Mouse (Mus musculus) liver, adult 2 months (tissue): ENCODE results near the gene Inhbc. TPM values are rescaled to one million over a fixed set of nuclear protein-coding genes. Genes with fewer than 3 reads are reported as not detected.
A peak's percentile ranks its signal among the peaks of the same experiment; 100 is the strongest.

Experiments used
- DNase-seq: peaks from one replicate; pipeline ENCODE4 v3.0.0-alpha.2; 2011; ENCODE audit warnings: low read depth, low spot score; ENCODE audit errors: extremely low read depth
- H3K27ac ChIP-seq: fragments of 200-500 bp; replicated peaks from 2 replicates; pipeline ENCODE4 v1.5.1; 2012; ENCODE audit warnings: low read depth, mild to moderate bottlenecking, control low read depth, inconsistent platforms, low read length; ENCODE audit not compliant: insufficient read depth
- H3K27me3 ChIP-seq: fragments of 200-500 bp; 2 replicates; pipeline ENCODE4 v1.6.1; 2012; ENCODE audit warnings: mild to moderate bottlenecking, moderate library complexity, low read length, inconsistent platforms; ENCODE audit not compliant: control insufficient read depth, insufficient read depth
- H3K36me3 ChIP-seq: fragments of 200-500 bp; 2 replicates; pipeline ENCODE4 v1.6.1; 2012; ENCODE audit warnings: low read length, inconsistent platforms; ENCODE audit not compliant: control insufficient read depth, insufficient read depth
- H3K4me1 ChIP-seq: fragments of 200-500 bp; 2 replicates; pipeline ENCODE4 v1.6.1; 2011; ENCODE audit warnings: low read length; ENCODE audit not compliant: control insufficient read depth, insufficient read depth
- H3K4me3 ChIP-seq: fragments of 200-500 bp; 2 replicates; pipeline ENCODE4 v1.5.1; 2011; ENCODE audit warnings: low read depth, mild to moderate bottlenecking, control low read depth, low read length, moderate library complexity; ENCODE audit not compliant: insufficient read depth
- H3K79me2 ChIP-seq: fragments of 200-500 bp; 2 replicates; pipeline ENCODE4 v1.6.1; 2012; ENCODE audit warnings: inconsistent platforms, mild to moderate bottlenecking, low read length, moderate library complexity; ENCODE audit not compliant: control insufficient read depth, insufficient read depth
- H3K9ac ChIP-seq: fragments of 200-500 bp; 2 replicates; pipeline ENCODE4 v1.6.1; 2012; ENCODE audit warnings: low read depth, mild to moderate bottlenecking, control low read depth, inconsistent platforms, low read length
- CTCF ChIP-seq: fragments of 200-500 bp; IDR thresholded peaks from 2 replicates; pipeline ENCODE4 v1.5.1; 2011; ENCODE audit warnings: low read depth, low read length, control low read depth
- POLR2A ChIP-seq: fragments of 200-500 bp; IDR thresholded peaks from 2 replicates; pipeline ENCODE4 v1.6.1; 2011; ENCODE audit warnings: low read length, control low read depth; ENCODE audit not compliant: insufficient read depth; ENCODE audit errors: extremely low read depth
- WGBS: fragments of 180-500 bp; shearing (Covaris S2); methylation state at CpG from one replicate; pipeline ENCODE4 v1.1.7; 2018; 5-methylcytosine and 5-hydroxymethylcytosine counted together
- polyA plus RNA-seq: library from polyadenylated mRNA; depleted of rRNA; stranded (reverse); fragments of >200 nt; gene quantifications from 2 replicates; pipeline ENCODE4 v1.2.3, GENCODE M21; 2012
- total RNA-seq: library from RNA; depleted of rRNA; stranded (reverse); fragments of >200 nt; gene quantifications from 2 replicates; pipeline ENCODE4 v1.2.3, GENCODE M21; 2014

The Inhbc gene
- total and polyA plus RNA-seq, 2 experiments, result 8.2 to 58.0 TPM

GRCm38 (mm10) chr10:127341891-127342639, 28.2 kb downstream of the Inhbc start, which contains the start of gene Gli1:
Gli1 (minus strand) TSS chr10:127341974.
- Histone ChIP-seq H3K4me3 (peak within 1 kb of the TSS; percentile 16; the same call in 1 of the 2 replicates), H3K27ac (no peak within 1 kb of the TSS), H3K27me3 (peaks cover 9% of the 10 kb centered on the region), H3K79me2 (no peaks in the 10 kb centered on the region), H3K36me3 (no peaks in the 10 kb centered on the region), H3K9ac (no peak within 1 kb of the TSS), H3K4me1 (peaks cover 6% of the 10 kb centered on the region)
- TF ChIP-seq CTCF, result peak; percentile 94
- TF ChIP-seq POLR2A, result no peak
- peak; percentile 75 for DNase-seq
- WGBS, result 1% methylated on average over 29 of the region's 29 CpGs

- Histone ChIP-seq H3K27me3 (peaks cover 9% of the 10 kb centered on the region), H3K4me3 (peak overlapping the region; percentile 16; the same call in 1 of the 2 replicates), H3K36me3 (no peaks in the 10 kb centered on the region), H3K79me2 (no peaks in the 10 kb centered on the region), H3K27ac (no peak overlapping the region), H3K9ac (no peak overlapping the region), H3K4me1 (peaks cover 6% of the 10 kb centered on the region)
- 0% methylated on average over 9 of the region's 11 CpGs for WGBS
- TF ChIP-seq CTCF (no peak), POLR2A (no peak)
- no peak for DNase-seq
Measured at GRCm38 (mm10) chr10:127341360-127341690, 28.9 kb downstream of the Inhbc start.

- Histone ChIP-seq H3K27me3 (peaks cover 9% of the 10 kb centered on the region), H3K4me3 (no peak overlapping the region; the same call in 1 of the 2 replicates), H3K9ac (no peak overlapping the region), H3K4me1 (peaks cover 6% of the 10 kb centered on the region), H3K27ac (no peak overlapping the region), H3K36me3 (no peaks in the 10 kb centered on the region), H3K79me2 (no peaks in the 10 kb centered on the region)
- WGBS, result 6% methylated on average over 27 of the region's 27 CpGs
- no peak for TF ChIP-seq CTCF
- TF ChIP-seq POLR2A, result no peak
- DNase-seq, result no peak
Measured at GRCm38 (mm10) chr10:127340577-127341359, 29.5 kb downstream of the Inhbc start.

- WGBS, result 2% methylated on average over 42 of the region's 42 CpGs
- Histone ChIP-seq H3K4me1 (peaks cover 6% of the 10 kb centered on the region), H3K9ac (0 out of 2 replicates have a peak overlapping the region, but pooled peaks have one; percentile 14), H3K27me3 (peaks cover 9% of the 10 kb centered on the region), H3K36me3 (no peaks in the 10 kb centered on the region), H3K27ac (no peak overlapping the region), H3K4me3 (peak overlapping the region; percentile 52; the same call in 1 of the 2 replicates), H3K79me2 (no peaks in the 10 kb centered on the region)
- no peak for DNase-seq
- no peak for TF ChIP-seq CTCF
- TF ChIP-seq POLR2A, result no peak
Measured at GRCm38 (mm10) chr10:127339683-127340576, 30.3 kb downstream of the Inhbc start.

- H3K9ac ChIP-seq, result 0 out of 2 replicates have a peak overlapping the region, but pooled peaks have one; percentile 14
- WGBS, result under 1% methylated on average over 31 of the region's 31 CpGs
- no peak overlapping the region for H3K27ac ChIP-seq
- no peaks in the 10 kb centered on the region for H3K36me3 ChIP-seq
- peak; percentile 85 for TF ChIP-seq CTCF
- no peak for TF ChIP-seq POLR2A
- peak overlapping the region; percentile 52; the same call in 1 of the 2 replicates for H3K4me3 ChIP-seq
- H3K79me2 ChIP-seq, result no peaks in the 10 kb centered on the region
- H3K27me3 ChIP-seq, result peaks cover 9% of the 10 kb centered on the region
- DNase-seq, result peak; percentile 76
- peaks cover 6% of the 10 kb centered on the region for H3K4me1 ChIP-seq
Measured at GRCm38 (mm10) chr10:127338930-127339682, 31.1 kb downstream of the Inhbc start.
